Mouse (Mus musculus): ENCODE measurements around the gene Scgb2b11.

The Scgb2b11 gene

GRCm38 (mm10) chr7:32211045-32211444, at the start of gene Scgb2b11:
Gene Scgb2b11 (minus strand): TSS chr7:32211145.
- WGBS: 83% methylated on average over 2 of the region's 2 CpGs

GRCm38 (mm10) chr7:32222540-32222939, 11.6 kb upstream of the Scgb2b11 start, which contains the start of gene Scgb1b11:
Gene Scgb1b11 (plus strand): TSS chr7:32222840.
- WGBS: no CpG with 5 or more reads among the region's 2 CpGs

Measured in cerebral cortex, adult 2 months (tissue).